Mouse (Mus musculus) left cerebral cortex, postnatal 36 days (tissue): ENCODE data around the gene Milr1. TPM values are rescaled to one million over a fixed set of nuclear protein-coding genes. Genes with fewer than 3 reads are reported as not detected.
"Not testable (repeated sequence)": the region's sequence is repeated elsewhere in the genome, so short reads cannot be mapped to it uniquely, and the experiment has no call there.

Experiments used
- DNase-seq, 2 experiments: peaks; one replicate each; pipeline ENCODE4 v3.0.0; 2021 to 2022; ENCODE audit warnings: low spot score in 2 of 2, mixed read lengths in 1 of 2
- intact Hi-C: fragments of 180-260 bp; cut with DNase I; formaldehyde crosslinking; loops from one replicate; pipeline ENCODE4 v1.15.1; 2025
- total RNA-seq, 2 experiments: library from RNA; stranded (reverse); gene quantifications; 2 replicates each; pipeline ENCODE4 v1.2.3; 2021

Gene Milr1
- total RNA-seq, 2 experiments from 2014 or later: 0.25 TPM; not detected in 1

DNA sequence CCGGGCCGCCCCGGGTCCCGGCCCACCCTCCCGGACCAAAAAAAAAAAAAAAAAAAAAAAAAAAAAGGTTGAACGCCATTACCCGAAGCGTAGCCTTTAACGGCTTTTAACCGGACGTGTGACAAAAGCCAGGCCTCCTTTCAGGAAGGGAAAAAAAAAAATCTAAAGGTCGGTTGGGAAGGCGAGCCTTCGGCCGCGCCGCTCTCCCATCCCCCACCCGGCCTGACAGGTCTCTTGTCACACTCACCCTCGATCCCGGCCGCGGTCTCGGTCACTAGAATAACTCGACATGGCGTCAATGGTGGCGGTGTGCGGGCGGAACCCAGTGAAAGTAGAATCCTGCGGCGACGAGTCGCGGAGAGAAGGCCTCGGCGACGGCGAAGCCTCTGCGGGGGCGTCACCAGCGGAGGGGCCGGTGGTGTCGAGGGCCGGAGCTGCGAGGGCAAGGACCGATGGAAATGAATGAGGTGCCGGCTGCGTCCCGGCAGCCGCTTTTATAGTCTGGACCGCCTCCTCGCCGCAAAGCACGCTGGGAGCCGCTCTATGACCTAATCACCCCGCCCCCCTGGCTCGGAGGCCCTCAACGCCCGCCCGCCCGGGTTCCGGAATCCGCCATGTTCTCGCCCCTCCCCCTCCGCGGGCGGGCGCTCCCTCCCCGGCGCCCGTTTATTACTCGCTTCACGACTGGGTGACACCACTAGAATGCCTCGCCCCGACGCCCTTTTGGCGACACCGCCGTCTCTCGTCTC lies 37.2 kb downstream of the Milr1 start:
- intact Hi-C loops: loop anchor here (2.0 to 5.0 kb wide), 3 partner anchors 35 to 209 kb away; partner anchors contain the start of genes Kpna2 and Smurf2
- DNase-seq: peak; percentile 98 to 99

DNA sequence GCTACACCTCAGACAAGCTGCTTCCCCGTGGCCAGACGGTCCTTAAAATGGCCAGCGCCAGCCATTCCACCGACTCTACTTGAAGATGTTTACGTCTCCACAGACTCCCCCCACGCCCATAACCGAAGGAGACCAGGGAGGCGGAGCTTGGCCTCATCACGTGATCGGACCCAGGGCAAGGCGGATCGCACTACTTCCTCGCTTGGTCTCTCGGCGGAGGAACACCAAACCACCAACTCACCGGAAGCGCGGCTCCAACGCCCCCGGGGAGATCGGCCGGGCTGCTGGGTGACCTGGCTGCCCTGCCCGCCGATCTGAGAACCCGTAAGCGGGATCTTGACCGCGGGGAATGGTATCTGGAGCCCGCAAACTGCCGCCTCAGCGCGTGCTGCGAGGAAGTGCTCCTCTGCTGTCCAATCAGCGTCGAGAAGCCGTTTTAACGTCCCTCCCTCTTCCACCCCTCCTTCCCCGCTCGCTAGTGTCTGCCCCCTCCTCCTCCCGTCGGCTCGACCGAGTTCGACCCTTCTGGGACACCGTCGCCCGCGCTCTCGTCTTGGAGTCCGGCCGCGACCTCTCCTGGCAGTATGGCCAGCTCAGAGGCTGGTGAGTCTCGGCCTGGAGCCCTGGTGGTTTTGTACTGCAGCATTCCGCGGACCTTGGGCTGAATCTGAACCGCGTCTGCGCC lies 37.9 kb downstream of the Milr1 start, which contains the start of the genes Ddx5 and Cep95:
Gene Ddx5 (minus strand): TSS at position 411 of the 685 bp plus-strand sequence.
Gene Cep95 (plus strand): TSS at position 478 of the 685 bp plus-strand sequence.
- peak; percentile 96 to 99 for DNase-seq
- intact Hi-C loops: loop anchor here (2.0 to 5.0 kb wide), 3 partner anchors 34 to 208 kb away; partner anchors contain the start of genes Kpna2 and Smurf2

DNA sequence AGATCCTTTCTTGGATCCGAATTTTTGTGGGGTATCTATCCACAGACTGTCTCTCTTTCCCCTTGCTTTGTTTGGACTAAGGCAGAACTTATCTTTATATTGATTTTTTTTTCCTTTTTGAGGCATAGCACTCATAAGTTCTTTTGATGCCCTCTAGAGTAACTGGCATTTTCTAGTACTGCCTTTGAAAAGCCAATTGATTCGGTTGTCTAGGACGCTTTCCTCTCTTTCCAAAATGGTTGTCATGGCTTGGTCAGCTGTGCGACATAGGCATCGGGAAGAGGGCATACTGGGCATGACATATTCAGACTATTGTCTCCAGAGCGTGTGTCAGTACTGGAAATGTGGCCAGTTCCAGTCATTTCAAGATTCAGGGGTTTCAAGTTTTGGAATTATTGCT lies 38.6 kb downstream of the Milr1 start:
- no peak for DNase-seq
- intact Hi-C loops: loop anchor here (2.0 to 5.0 kb wide), 3 partner anchors 33 to 208 kb away; partner anchors contain the start of genes Kpna2 and Smurf2

DNA sequence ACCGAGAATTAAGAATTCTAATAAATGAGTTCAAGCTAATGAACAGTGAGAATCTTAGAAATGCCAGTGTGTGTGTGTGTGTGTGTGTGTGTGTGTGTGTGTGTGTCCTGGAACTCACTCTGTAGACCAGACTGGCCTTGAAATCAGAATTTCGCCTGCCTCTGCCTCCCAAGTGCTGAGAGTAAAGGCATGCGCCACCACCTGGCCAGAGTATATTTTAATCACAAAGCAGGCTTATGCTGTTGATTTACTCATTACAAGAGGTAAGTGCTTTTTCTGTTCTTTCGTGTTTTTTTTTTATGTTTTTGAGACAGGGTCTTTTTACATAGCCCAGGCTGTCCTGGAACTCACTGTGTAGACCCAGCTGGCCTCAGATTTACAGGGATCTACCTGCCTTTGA lies 42.8 kb downstream of the Milr1 start:
- intact Hi-C loops: no loop called here
- no peak for DNase-seq

DNA sequence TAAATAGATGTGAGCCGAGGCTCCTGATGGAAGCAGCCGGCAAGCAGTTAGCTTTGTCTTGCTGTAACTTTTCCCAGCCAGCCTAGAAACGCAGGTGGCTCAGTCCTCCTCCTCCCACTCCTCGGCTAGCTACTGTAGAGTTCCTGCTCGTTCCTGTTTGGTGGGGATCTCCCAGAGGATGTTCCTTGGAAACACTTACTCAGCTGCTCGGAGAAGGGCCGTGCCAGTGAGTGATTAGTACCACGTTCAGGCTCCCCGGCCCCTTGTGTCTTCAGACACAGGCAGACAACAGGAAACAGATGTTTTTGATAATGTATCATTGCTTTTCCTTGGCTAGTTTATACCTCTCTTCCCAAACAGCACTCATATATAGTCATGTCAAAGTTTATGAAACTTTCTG lies 44.7 kb downstream of the Milr1 start:
- no peak for DNase-seq
- intact Hi-C loops: no loop called here

DNA sequence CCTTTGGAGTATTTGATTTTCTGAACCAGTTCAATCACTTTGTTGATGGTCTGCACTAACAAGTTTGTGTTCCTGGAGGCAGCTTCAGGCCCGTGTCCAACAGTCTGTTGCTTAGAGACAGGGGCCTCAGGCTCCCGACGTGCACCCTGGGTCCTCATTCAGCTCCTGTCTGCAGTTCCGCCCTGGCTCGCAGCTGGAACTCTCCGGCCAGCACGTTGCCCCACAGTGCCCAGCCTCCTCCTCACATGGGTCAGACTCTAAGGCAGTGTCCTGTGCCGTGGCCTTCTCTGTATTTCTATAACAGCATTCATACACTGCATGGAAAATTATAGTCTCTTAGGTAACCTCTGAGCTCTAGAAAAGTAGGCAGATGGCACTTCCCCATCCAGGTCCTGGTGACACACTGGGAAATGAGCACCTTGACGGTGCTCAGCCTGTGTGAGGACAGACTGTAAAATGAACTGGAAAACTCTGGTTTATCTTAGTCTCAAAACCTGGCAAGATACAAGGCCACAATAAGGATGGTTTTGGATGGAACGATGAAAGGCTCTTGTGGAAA lies 51.1 kb downstream of the Milr1 start:
- no peak for DNase-seq
- intact Hi-C loops: no loop called here

DNA sequence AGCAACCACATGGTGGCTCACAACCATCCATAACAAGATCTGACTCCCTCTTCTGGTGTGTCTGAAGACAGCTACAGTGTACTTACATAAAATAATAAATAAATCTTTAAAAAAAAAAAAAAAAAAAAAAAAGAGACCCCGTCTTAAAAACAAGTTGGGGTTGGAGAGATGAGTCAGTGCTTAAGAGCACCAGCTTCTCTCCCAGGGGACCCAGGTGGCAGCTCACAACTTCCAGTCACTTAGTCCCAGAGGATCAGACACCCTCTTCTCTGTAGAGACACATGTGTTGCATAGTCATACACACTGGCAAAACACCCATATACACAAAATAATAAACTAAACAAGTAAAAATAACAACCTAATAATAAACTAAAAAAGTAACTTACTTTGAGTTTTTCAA lies 56.4 kb downstream of the Milr1 start:
- intact Hi-C loops, DNase-seq: not testable (repeated sequence)

DNA sequence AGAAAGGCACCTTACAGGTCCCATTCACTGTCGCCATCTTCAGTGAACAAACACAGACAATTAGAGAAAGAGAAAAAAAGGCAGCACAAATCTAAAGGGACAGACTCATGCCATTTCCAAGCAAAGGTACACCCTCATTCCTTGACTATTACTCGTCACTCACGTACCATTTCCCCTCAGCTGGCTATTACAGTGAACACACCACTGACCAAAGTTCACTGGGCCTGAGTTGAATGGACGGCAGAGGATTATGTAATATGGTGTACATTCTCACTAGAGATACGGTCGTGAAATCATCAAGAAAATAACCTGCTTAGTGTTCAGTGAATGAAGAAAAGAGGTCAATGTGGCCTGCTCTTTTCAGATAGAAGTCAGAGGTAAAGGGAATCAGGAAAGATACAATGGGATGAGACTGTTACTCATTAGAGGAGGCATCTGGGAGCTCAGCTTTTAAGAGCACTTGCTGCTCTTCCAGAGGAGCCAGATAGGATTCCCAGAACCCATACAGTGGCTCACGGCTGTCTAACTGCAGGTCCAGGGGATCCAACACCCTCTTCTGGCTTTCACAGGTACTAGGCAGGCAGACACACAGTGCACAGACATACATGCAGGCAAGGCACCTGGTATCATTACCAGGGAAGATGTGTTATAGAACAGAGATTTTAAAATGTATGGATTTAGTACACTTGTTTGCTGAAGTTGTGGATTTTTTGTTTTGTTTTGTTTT lies 61.5 kb downstream of the Milr1 start:
- DNase-seq: no peak
- intact Hi-C loops: no loop called here

DNA sequence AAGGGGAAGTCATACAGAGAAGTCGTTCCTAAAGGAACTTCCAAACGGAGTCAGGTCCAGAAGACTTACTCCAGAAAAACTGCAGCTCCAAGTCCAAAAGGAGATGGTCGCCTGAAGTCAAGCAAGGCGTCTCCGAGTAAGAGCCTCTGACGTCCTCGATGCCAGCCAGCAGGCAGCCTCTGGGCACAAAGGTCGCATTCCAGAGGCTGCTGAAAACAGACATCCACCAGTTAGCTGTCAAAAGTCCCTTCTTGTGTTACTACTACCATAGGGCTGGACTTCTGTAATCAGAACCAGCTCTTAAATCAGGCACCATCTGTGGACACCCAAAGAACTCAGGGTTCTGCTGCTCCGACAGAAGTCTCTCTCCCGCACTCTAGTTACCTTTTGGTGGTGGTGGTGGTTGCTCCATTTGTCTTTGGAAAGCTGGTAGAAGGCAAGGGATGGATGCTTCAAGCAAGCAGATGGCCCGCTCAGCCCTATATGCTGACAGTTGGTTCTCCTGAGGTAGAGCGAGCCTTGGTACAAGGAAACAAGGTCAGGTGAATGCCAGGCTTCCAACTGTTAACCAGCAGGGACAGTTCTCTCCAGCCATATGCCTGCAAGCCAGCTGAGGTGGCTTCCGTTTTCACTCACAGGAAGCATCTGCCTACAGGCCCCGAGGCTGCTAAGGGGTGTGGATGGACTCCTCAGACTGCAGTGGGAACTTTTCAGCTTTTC lies 63.7 kb downstream of the Milr1 start:
- DNase-seq: peak in 1 of 2 experiments; percentile 23
- intact Hi-C loops: no loop called here

DNA sequence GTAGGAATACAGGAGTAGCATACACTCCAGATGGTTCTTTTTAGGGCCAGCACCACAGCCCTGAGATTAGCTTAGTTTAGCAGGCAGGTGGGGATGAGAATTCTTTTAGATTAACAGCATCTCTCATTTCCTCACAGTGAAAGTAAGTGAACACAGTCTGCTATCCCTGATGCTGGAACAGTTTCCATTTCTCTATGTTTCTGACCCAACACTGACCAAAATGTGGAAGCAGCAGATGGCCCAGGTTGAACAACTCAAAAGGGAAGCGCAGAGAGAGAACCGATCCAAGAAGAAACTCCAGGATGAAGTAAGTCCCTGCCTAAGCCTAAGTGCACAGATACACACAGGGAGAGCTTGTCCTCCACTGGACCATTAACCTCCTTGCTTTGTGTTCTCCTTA lies 64.3 kb downstream of the Milr1 start:
- intact Hi-C loops: no loop called here
- DNase-seq: no peak

DNA sequence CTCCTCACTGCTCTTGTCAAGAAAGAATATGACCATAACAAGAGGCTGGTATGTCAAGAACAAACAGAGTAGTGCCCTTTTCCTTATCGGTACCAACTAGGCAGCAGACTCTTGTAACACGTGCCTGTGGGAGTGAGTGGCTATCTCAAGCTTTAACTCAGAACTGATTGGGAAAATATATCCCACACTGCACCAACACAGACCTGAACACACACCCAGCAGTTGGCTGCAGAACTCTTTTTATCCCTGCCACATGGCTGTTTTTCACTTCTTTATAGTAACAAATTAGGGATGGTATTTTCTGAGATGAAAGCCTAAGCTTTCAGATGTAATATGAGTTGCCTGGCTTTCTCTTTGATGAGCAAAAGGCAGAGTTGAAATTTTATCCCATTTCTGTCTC lies 64.7 kb downstream of the Milr1 start:
- intact Hi-C loops: no loop called here
- peak in 1 of 2 experiments; percentile 27 for DNase-seq

DNA sequence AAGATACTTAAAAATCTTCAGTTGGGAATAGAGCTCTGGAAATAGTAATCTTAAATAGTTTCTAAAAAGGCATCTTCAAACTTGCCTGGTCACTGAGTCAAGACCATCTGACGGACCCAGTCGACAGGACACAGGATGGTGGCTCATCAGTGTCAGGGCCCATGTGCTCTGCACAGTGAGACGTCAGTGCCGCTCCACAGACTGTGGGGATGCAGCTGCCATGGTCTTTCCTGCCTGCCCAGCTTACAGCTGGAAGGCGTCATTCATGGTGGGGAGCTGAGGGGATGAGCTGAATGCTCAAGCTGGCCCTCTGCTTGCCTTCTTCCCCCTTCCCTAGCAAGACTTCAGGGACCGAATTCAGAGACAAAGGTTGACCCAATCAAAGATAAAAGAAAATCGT lies 65.3 kb downstream of the Milr1 start:
- intact Hi-C loops: no loop called here

DNA sequence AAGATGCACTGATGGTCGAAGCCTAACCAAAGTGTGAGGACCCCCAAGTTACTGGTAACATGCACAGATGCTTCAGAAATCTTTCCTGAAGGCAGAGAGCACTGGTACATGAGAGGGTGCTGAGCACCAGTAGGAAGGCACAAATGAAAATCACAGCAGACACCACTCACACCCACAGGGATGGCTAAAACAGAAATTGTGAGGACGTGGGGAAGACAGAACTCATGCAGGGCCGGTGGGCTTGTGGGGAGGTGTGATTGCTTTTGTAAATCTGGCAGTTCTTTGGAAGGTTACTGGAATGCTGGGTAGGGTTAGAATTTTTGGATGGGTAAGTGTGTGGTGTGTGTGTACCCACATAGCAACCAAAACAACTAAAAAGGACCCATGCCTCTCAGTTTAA lies 66.1 kb downstream of the Milr1 start:
- DNase-seq: no peak
- intact Hi-C loops: no loop called here

More for the DNA sequence above, 65.3 kb downstream of the Milr1 start:
- no peak for DNase-seq

DNA sequence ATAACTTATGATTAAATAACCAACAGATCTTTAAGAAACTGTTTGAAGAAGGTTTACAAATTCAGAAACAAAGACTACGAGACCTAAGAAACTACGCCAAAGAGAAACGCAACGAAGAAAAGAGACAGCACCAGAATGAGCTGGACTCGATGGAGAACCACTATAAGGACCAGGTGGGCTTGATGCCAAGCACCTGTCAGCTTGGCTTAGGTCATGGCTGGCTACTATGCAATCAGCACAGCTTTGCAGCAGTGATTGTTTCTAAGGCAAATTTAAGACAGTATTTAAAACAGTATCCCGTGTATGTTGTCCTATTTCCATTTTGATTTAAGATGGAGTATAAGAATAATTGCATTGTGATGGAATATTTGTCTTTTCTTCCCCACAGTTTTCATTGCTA lies 66.8 kb downstream of the Milr1 start:
- no peak for DNase-seq
- intact Hi-C loops: no loop called here

DNA sequence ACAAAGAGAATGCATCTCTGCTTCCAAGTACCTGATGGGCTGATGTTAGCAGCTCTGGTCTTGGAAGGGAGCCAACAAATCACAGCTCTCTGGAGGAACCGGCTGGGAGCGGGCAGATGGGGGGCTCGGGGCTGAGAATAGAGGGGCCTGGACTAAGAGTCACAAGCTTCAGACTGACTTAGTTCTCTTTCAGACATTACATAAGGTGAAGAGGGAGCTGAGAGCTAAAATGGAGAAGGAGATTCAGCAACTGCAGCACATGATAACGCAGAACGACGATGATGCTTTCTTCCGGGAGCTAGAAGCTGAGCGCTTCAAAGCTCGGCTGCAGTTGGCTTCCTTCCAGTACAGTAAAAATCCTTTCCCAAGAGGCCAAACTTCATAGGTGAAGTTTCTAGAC lies 67.3 kb downstream of the Milr1 start:
- no peak for DNase-seq
- intact Hi-C loops: no loop called here
